Mouse (Mus musculus) liver, adult 2 months (tissue): Measurements from ENCODE around the gene Pfkfb2.

Experiments used
- CTCF ChIP-seq: fragments of 200-500 bp; IDR thresholded peaks from 2 replicates; pipeline ENCODE4 v1.5.1; 2011; ENCODE audit warnings: low read depth, low read length, control low read depth
- POLR2A ChIP-seq: fragments of 200-500 bp; IDR thresholded peaks from 2 replicates; pipeline ENCODE4 v1.6.1; 2011; ENCODE audit warnings: low read length, control low read depth; ENCODE audit not compliant: insufficient read depth; ENCODE audit errors: extremely low read depth

GRCm38 (mm10) chr1:130661454-130661853, 67.6 kb downstream of the Pfkfb2 start, which contains the start of gene C4bp:
- TF ChIP-seq POLR2A (no peak), CTCF (no peak)
